Mouse (Mus musculus) hindbrain, embryonic 13.5 days (tissue): Measurements from ENCODE around the gene Ttll1. TPM values are rescaled to one million over a fixed set of nuclear protein-coding genes. Genes with fewer than 3 reads are reported as not detected.

Experiments
- ATAC-seq: fragments of 200-750 bp; cut with Nextera tagmentation; 2 replicates; pipeline ENCODE4 v1.8.0; 2017; ENCODE audit warnings: moderate TSS enrichment; ENCODE audit not compliant: low FRiP score
- H3K27ac ChIP-seq: fragments of 300-500 bp; sonication (generic); 2 replicates; pipeline ENCODE4 v1.5.1; 2015; ENCODE audit warnings: inconsistent platforms, mild to moderate bottlenecking, moderate library complexity
- H3K27me3 ChIP-seq: fragments of 300-500 bp; sonication (generic); 2 replicates; pipeline ENCODE4 v1.6.1; 2015; ENCODE audit warnings: mild to moderate bottlenecking, inconsistent platforms
- H3K36me3 ChIP-seq: fragments of 300-500 bp; sonication (generic); 2 replicates; pipeline ENCODE4 v1.6.1; 2015; ENCODE audit warnings: mild to moderate bottlenecking, inconsistent platforms
- H3K4me1 ChIP-seq: fragments of 300-500 bp; sonication (generic); replicated peaks from 2 replicates; pipeline ENCODE4 v1.6.1; 2015; ENCODE audit warnings: inconsistent platforms
- H3K4me2 ChIP-seq: fragments of 300-500 bp; sonication (generic); 2 replicates; pipeline ENCODE4 v1.6.1; 2015; ENCODE audit warnings: inconsistent platforms, mild to moderate bottlenecking, moderate library complexity
- H3K4me3 ChIP-seq: fragments of 300-500 bp; sonication (generic); 2 replicates; pipeline ENCODE4 v1.5.1; 2015; ENCODE audit warnings: mild to moderate bottlenecking, inconsistent platforms
- H3K9ac ChIP-seq: fragments of 300-500 bp; sonication (generic); 2 replicates; pipeline ENCODE4 v1.6.1; 2015; ENCODE audit warnings: mild to moderate bottlenecking, inconsistent platforms
- H3K9me3 ChIP-seq: fragments of 300-500 bp; sonication (generic); 2 replicates; pipeline ENCODE4 v1.6.1; 2016; ENCODE audit warnings: inconsistent platforms
- WGBS: fragments of 180-500 bp; shearing (Covaris S2); methylation state at CpG from one replicate; pipeline ENCODE4 v1.1.7; 2015; 5-methylcytosine and 5-hydroxymethylcytosine counted together
- microRNA-seq: library from miRNA; unstranded; fragments of <30 nt; microRNA quantifications from one replicate; pipeline ENCODE4, GENCODE M21; 2016
- polyA plus RNA-seq: library from polyadenylated mRNA; unstranded; fragments of >200 nt; fragmentation: Nextera tagmentation; extraction: Ambion mirVana; gene quantifications from 2 replicates; pipeline ENCODE4 v1.2.1, GENCODE M21; 2015

Gene Ttll1
- polyA plus RNA-seq, 1 experiment from 2014 or later = 113 TPM

DNA sequence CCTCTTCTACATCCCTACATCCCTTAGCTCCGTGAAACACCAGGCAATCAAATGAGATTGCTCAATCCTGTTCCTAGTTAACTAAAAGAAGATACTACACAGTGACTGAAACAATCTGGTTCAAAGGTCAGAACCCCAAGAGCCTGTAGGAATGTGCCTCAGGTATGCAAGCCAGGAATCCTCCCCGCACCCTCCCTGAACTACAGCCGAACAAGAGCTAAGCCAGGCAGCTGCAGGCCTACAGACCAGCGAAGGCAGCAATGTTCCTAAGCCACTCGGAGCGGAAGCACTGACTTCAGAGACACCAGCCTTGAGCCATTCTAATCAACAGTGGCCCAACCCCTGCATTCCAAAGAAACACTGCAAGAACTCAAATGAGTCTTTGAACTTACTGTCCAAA, 66.3 kb downstream of the Ttll1 start:
- 77% methylated on average over 6 of the region's 6 CpGs for WGBS

DNA sequence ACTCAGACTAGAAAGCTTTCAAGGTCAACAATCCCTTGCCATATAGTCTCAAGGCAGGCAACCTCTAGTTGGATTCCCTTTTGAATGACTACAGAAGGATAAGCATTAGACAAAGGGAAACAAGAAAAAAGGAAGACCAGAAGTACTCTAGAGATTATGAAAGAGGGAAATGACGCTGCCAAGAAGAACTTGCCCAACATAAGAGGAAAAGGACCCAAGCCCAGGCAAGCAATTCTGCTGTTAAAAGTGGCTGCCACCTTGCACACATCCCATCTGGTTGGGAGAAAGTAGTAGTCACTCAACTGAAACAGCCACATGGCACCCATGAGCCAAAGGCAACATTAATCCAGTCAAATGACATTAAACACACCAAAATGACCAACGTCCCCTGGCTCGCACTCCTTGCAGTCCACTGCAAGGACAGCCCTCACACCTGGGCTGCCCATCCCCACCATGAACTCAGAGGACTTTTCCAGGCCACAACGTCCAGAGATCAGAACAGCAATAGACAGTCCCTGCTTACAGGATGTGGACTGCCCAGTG, 68.1 kb downstream of the Ttll1 start:
- Histone ChIP-seq H3K36me3 (no peaks in the 10 kb centered on the region), H3K27ac (no peak overlapping the region), H3K4me1 (peaks cover 16% of the 10 kb centered on the region), H3K4me3 (no peak overlapping the region), H3K4me2 (no peak overlapping the region), H3K9me3 (no peaks in the 10 kb centered on the region), H3K27me3 (no peaks in the 10 kb centered on the region), H3K9ac (no peak overlapping the region)
- no peak for ATAC-seq
- WGBS = 92% methylated on average over 4 of the region's 4 CpGs

More for the DNA sequence above, 66.3 kb downstream of the Ttll1 start:
- Histone ChIP-seq H3K27ac (no peak overlapping the region; the same call in 1 of the 2 replicates), H3K36me3 (no peaks in the 10 kb centered on the region), H3K27me3 (no peaks in the 10 kb centered on the region), H3K4me3 (no peak overlapping the region), H3K9ac (no peak overlapping the region), H3K4me1 (peaks cover 24% of the 10 kb centered on the region), H3K9me3 (no peaks in the 10 kb centered on the region), H3K4me2 (no peak overlapping the region)
- ATAC-seq = no peak

DNA sequence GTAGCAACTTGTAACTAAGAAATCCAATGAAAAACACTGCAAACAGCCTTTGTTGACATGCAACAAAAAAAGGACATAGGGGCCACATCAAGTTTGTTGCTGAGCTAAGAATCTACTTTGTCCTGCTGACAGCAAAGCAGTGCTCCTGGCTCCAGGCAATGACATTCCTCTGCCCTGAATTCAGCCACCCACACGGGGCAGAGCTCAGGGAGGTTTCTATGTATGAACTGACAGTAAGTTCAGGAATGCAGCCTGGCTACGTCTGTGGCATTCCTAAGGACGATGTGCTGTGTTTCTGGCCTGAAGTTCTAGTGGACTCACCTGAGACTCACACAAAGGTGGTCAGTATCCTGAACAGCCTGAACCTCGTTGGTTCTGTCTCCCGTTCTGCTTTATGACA, 70.0 kb downstream of the Ttll1 start:
- no peak for ATAC-seq
- H3K36me3 ChIP-seq = no peaks in the 10 kb centered on the region
- no peak overlapping the region for H3K4me2 ChIP-seq
- peaks cover 8% of the 10 kb centered on the region for H3K4me1 ChIP-seq
- no peak overlapping the region for H3K27ac ChIP-seq
- no peaks in the 10 kb centered on the region for H3K27me3 ChIP-seq
- WGBS = 67% methylated on average over 5 of the region's 5 CpGs
- no peak overlapping the region for H3K4me3 ChIP-seq
- H3K9ac ChIP-seq = no peak overlapping the region
- no peaks in the 10 kb centered on the region for H3K9me3 ChIP-seq

DNA sequence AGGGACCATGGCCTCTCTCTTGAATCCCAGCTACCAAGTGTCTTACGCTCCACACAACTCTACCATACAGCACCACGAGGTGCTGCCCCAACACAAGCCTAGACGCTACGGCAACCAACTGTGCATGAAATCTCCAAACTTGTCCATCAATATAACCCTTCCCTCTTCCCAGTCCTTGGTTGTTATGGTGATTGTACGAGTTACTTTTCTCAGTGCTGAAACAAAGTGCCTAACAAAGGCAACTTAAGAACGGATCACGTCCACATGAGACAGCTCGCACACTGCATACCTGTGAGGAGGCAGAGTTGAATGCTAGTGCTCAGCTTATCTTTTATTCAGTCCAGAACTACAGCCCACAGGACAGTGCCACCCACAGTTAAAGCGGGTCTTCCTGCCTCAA, 74.2 kb downstream of the Ttll1 start:
- 73% methylated on average over 9 of the region's 9 CpGs for WGBS
- H3K4me3 ChIP-seq = no peak overlapping the region
- H3K27ac ChIP-seq = no peak overlapping the region
- H3K9ac ChIP-seq = no peak overlapping the region
- no peaks in the 10 kb centered on the region for H3K27me3 ChIP-seq
- no peaks in the 10 kb centered on the region for H3K36me3 ChIP-seq
- peaks cover 16% of the 10 kb centered on the region for H3K4me1 ChIP-seq
- H3K9me3 ChIP-seq = no peaks in the 10 kb centered on the region
- no peak overlapping the region for H3K4me2 ChIP-seq
- no peak for ATAC-seq

DNA sequence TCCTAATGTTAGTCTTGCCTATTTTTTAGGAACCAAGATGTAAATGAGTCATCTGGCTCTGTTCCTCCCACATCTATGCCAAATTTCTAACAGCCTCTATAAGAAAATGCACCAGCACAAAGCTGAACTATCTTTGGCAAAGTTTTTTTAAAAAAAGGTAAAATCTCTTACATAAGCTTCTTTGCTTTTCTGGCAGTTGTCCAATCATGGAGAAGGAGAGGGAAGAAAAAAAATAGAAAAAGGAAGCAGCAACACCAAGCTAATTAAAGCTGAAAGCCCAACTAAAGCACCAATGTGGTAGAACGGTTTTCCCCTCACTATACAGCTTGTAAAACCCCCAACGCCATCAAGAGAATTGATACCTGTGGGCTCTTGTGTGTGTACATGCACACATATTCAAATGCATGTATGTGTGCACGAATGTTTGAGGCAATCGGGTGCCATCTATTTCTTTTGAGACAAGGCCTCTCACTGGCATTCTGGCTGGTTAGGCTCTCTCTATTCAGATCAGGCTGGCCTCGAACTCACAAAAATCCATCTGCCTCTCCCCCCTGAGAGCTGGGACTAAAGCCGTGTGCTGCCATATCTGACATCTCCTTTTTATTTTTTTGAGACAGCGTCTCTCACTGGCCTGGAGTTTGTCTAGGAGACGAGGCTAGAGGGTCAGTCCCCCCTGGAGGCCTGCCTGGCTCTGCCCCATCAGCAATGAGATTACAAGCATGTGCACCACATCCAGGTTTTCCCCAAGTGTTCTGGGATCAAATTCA, 75.2 kb downstream of the Ttll1 start:
- no peaks in the 10 kb centered on the region for H3K36me3 ChIP-seq
- no peak for ATAC-seq
- H3K4me3 ChIP-seq = no peak overlapping the region
- no peak overlapping the region for H3K4me2 ChIP-seq
- no peak overlapping the region for H3K27ac ChIP-seq
- no peaks in the 10 kb centered on the region for H3K27me3 ChIP-seq
- WGBS = 90% methylated on average over 8 of the region's 8 CpGs
- no peak overlapping the region for H3K9ac ChIP-seq
- peaks cover 16% of the 10 kb centered on the region for H3K4me1 ChIP-seq
- H3K9me3 ChIP-seq = no peaks in the 10 kb centered on the region

DNA sequence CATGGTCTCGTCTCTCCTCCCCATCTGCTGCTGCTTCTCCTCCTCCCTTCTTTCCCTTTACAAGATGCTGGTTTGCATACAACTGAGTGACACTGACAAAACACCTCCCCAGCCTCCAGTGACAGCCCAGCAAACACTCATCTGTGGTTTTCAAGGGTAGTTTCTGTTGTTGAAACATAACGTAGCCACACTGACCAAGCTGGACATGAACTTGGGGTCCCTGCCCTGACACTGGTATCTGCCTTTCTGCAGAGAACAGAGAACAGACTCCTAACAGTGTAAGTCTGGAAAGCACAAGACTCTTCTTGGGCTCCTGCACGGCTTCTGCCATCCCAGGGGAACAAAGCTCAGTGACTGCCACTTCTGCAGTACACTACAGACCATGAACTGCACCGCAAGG, 76.0 kb downstream of the Ttll1 start:
- WGBS = 78% methylated on average over 4 of the region's 4 CpGs
- H3K36me3 ChIP-seq = no peaks in the 10 kb centered on the region
- no peak overlapping the region for H3K27ac ChIP-seq
- H3K4me1 ChIP-seq = peaks cover 16% of the 10 kb centered on the region
- no peak overlapping the region for H3K4me2 ChIP-seq
- no peaks in the 10 kb centered on the region for H3K9me3 ChIP-seq
- no peak for ATAC-seq
- no peak overlapping the region for H3K4me3 ChIP-seq
- H3K9ac ChIP-seq = no peak overlapping the region
- no peaks in the 10 kb centered on the region for H3K27me3 ChIP-seq

Small RNA genes lying within 50 kb of the gene (microRNA-seq; reads per million reads assigned to microRNA genes)
- gene Gm24575 = not detected

Other genes starting within 250 kb of the Ttll1 start
- 43.8 and 46.7 TPM in 2 replicates for gene Arfgap3, start 160.6 kb downstream of the Ttll1 start, polyA plus RNA-seq
- 27.8 and 29.5 TPM in 2 replicates for gene Pacsin2, start 46.3 kb downstream of the Ttll1 start, polyA plus RNA-seq
- 0.63 and 1.5 TPM in 2 replicates for gene Bik, start 16.0 kb upstream of the Ttll1 start, polyA plus RNA-seq
- gene Tspo, start 52.7 kb upstream of the Ttll1 start, polyA plus RNA-seq = 12.8 and 13.1 TPM in 2 replicates
- 33.0 and 34.4 TPM in 2 replicates for gene Mcat, start 52.9 kb upstream of the Ttll1 start, polyA plus RNA-seq
- 40.7 and 41.2 TPM in 2 replicates for gene Ttll12, start 84.3 kb upstream of the Ttll1 start, polyA plus RNA-seq
- gene Scube1, start 214.1 kb upstream of the Ttll1 start, polyA plus RNA-seq = 13.5 and 16.5 TPM in 2 replicates